Mouse (Mus musculus): Measurements from ENCODE around the gene Rcan1. TPM values are rescaled to one million over a fixed set of nuclear protein-coding genes. Genes with fewer than 3 reads are reported as not detected.

The Rcan1 gene
- polyA plus RNA-seq, 1 experiment from 2014 or later = 54.7 TPM

GRCm38 (mm10) chr16:92398574-92399118, 72.0 kb downstream of the Rcan1 start:
- Histone ChIP-seq H3K4me1 (ENCODE audit: insufficient read depth, low read depth, low read length) (peaks cover 27% of the 10 kb centered on the region), H3K36me3 (ENCODE audit: insufficient read depth, low read length) (peaks cover 14% of the 10 kb centered on the region; the same call in 1 of the 2 replicates), H3K27me3 (replicated peaks; ENCODE audit: insufficient read depth, low read length) (no peaks in the 10 kb centered on the region), H3K9me3 (ENCODE audit: low read length) (no peaks in the 10 kb centered on the region), H3K4me3 (ENCODE audit: low read depth, low read length) (peak overlapping the region; percentile 49), H3K4me2 (replicated peaks; ENCODE audit: low read depth, low read length) (peak overlapping the region; percentile 73), H3K27ac (ENCODE audit: low read length) (peak overlapping the region; percentile 90), H3K9ac (replicated peaks; ENCODE audit: low read depth) (peak overlapping the region; percentile 72; the same call in 1 of the 2 replicates)
- peak; percentile 3; the same call in 1 of the 2 replicates for ATAC-seq
- TF ChIP-seq CTCF (IDR thresholded peaks at IDR 0.05) (peak; percentile 55), EP300 (IDR thresholded peaks at IDR 0.05) (peak; percentile 64)
- DNase-seq (ENCODE audit: low spot score) = peak; percentile 85
- WGBS = 26% methylated on average over 6 of the region's 6 CpGs

GRCm38 (mm10) chr16:92397745-92398573, 72.7 kb downstream of the Rcan1 start:
- TF ChIP-seq CTCF (IDR thresholded peaks at IDR 0.05) (no peak), EP300 (IDR thresholded peaks at IDR 0.05) (peak; percentile 53; the same call in 1 of the 2 replicates)
- peaks cover 20% of the 10 kb centered on the region for H3K36me3 ChIP-seq (ENCODE audit: insufficient read depth, low read length)
- DNase-seq (ENCODE audit: low spot score) (peak; percentile 84), ATAC-seq (peak; percentile 12; the same call in 1 of the 2 replicates)
- H3K4me2 ChIP-seq (replicated peaks; ENCODE audit: low read depth, low read length) = peak overlapping the region; percentile 73
- 25% methylated on average over 10 of the region's 10 CpGs for WGBS
- no peaks in the 10 kb centered on the region for H3K27me3 ChIP-seq (replicated peaks; ENCODE audit: insufficient read depth, low read length)
- no peak overlapping the region; the same call in 1 of the 2 replicates for H3K9ac ChIP-seq (replicated peaks; ENCODE audit: low read depth)
- peak overlapping the region; percentile 49; the same call in 1 of the 2 replicates for H3K4me3 ChIP-seq (ENCODE audit: low read depth, low read length)
- no peaks in the 10 kb centered on the region for H3K9me3 ChIP-seq (ENCODE audit: low read length)
- peak overlapping the region; percentile 90 for H3K27ac ChIP-seq (ENCODE audit: low read length)
- peaks cover 23% of the 10 kb centered on the region for H3K4me1 ChIP-seq (ENCODE audit: insufficient read depth, low read depth, low read length)

DNA sequence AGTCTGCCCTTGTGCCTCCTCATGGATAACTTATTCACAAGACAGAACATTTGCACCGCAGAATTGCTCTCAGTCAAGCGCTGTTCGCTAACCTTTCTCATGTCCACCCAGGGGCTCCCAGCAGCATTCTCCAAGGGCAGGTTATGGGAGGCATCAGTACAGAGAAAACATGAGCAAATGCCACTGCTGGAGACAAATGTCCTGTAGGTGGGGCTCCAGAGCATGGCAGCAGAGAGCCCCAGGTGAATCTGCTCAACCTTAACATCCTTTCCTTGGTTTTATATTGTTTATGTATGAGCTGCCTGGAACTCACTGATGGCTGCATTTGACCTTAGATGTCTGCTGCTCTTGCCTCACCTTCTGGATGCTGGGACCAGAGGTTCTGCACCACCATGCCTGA, 76.9 kb downstream of the Rcan1 start:
- peaks cover 31% of the 10 kb centered on the region for H3K36me3 ChIP-seq (ENCODE audit: insufficient read depth, low read length)

DNA sequence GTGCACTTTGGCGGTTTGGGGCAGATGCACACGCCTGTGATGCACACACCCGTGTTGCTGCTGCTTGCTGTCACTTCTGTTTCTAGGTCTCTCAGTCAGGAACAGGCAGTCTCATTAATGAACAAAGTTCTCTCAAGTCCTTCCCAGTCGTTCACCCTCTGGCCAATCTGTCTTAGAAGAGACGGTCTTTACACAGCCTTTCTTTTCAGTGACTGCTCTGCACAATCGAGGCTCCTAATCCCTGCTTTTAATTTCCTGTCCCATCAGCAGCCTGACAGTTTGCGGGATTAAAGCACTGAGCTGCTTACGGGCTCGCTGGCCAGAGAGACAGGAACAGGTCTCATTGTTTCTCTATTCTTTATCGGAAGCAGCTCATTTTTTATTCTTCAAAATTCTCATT, 83.0 kb downstream of the Rcan1 start:
- Histone ChIP-seq H3K36me3 (ENCODE audit: insufficient read depth, low read length) (peaks cover 8% of the 10 kb centered on the region), H3K4me3 (ENCODE audit: low read depth, low read length) (no peak overlapping the region), H3K9ac (replicated peaks; ENCODE audit: low read depth) (no peak overlapping the region), H3K4me2 (replicated peaks; ENCODE audit: low read depth, low read length) (no peak overlapping the region), H3K4me1 (ENCODE audit: insufficient read depth, low read depth, low read length) (no peaks in the 10 kb centered on the region), H3K9me3 (ENCODE audit: low read length) (no peaks in the 10 kb centered on the region), H3K27ac (ENCODE audit: low read length) (no peak overlapping the region), H3K27me3 (replicated peaks; ENCODE audit: insufficient read depth, low read length) (no peaks in the 10 kb centered on the region)
- 63% methylated on average over 10 of the region's 10 CpGs for whole genome bisulfite sequencing
- no peak for DNase-seq (ENCODE audit: low spot score)
- ATAC-seq = no peak
- no peak for TF ChIP-seq EP300 (IDR thresholded peaks at IDR 0.05)
- no peak for TF ChIP-seq CTCF (IDR thresholded peaks at IDR 0.05)

More for the DNA sequence above, 76.9 kb downstream of the Rcan1 start:
- Histone ChIP-seq H3K27ac (ENCODE audit: low read length) (no peak overlapping the region), H3K27me3 (replicated peaks; ENCODE audit: insufficient read depth, low read length) (no peaks in the 10 kb centered on the region), H3K4me3 (ENCODE audit: low read depth, low read length) (no peak overlapping the region), H3K9ac (replicated peaks; ENCODE audit: low read depth) (no peak overlapping the region), H3K9me3 (ENCODE audit: low read length) (no peaks in the 10 kb centered on the region), H3K4me2 (replicated peaks; ENCODE audit: low read depth, low read length) (no peak overlapping the region), H3K4me1 (ENCODE audit: insufficient read depth, low read depth, low read length) (peaks cover 13% of the 10 kb centered on the region; the same call in 1 of the 2 replicates)
- WGBS = 94% methylated on average over 3 of the region's 3 CpGs
- TF ChIP-seq EP300 (IDR thresholded peaks at IDR 0.05) (no peak), CTCF (IDR thresholded peaks at IDR 0.05) (peak; percentile 59)
- DNase-seq (ENCODE audit: low spot score) = no peak
- no peak for ATAC-seq

DNA sequence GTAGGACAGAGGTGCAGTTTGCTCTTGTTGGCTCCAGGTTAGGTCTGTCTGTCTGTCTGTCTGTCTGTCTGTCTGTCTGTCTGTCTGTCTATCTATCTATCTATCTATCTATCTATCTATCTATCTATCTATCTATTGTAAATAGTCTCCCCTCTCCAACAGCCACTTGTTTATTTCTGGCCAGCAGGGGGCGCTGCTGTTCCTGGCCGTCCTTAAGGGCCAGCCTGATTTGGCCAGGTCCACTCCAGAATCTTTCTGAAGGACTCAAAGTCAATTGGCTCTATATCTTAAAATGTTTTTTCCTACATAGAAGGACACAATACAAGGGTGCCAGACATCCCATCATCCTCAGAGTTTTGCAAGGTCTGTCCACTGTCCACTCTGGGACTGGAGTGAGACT, 85.6 kb downstream of the Rcan1 start:
- TF ChIP-seq EP300 (IDR thresholded peaks at IDR 0.05) = no peak
- TF ChIP-seq CTCF (IDR thresholded peaks at IDR 0.05) = peak; percentile 89
- DNase-seq (ENCODE audit: low spot score) (peak; percentile 89), ATAC-seq (peak; percentile 47)
- Histone ChIP-seq H3K4me1 (ENCODE audit: insufficient read depth, low read depth, low read length) (no peaks in the 10 kb centered on the region), H3K9ac (replicated peaks; ENCODE audit: low read depth) (no peak overlapping the region), H3K27me3 (replicated peaks; ENCODE audit: insufficient read depth, low read length) (no peaks in the 10 kb centered on the region), H3K36me3 (ENCODE audit: insufficient read depth, low read length) (no peaks in the 10 kb centered on the region), H3K4me2 (replicated peaks; ENCODE audit: low read depth, low read length) (no peak overlapping the region), H3K4me3 (ENCODE audit: low read depth, low read length) (no peak overlapping the region), H3K9me3 (ENCODE audit: low read length) (no peaks in the 10 kb centered on the region), H3K27ac (ENCODE audit: low read length) (no peak overlapping the region)
- 2% methylated on average over 2 of the region's 2 CpGs for WGBS

- H3K9ac ChIP-seq (replicated peaks; ENCODE audit: low read depth) = no peak overlapping the region
- H3K9me3 ChIP-seq (ENCODE audit: low read length) = no peaks in the 10 kb centered on the region
- H3K36me3 ChIP-seq (ENCODE audit: insufficient read depth, low read length) = no peaks in the 10 kb centered on the region
- no peaks in the 10 kb centered on the region for H3K27me3 ChIP-seq (replicated peaks; ENCODE audit: insufficient read depth, low read length)
- no peaks in the 10 kb centered on the region for H3K4me1 ChIP-seq (ENCODE audit: insufficient read depth, low read depth, low read length)
- H3K4me2 ChIP-seq (replicated peaks; ENCODE audit: low read depth, low read length) = no peak overlapping the region
- no peak overlapping the region for H3K4me3 ChIP-seq (ENCODE audit: low read depth, low read length)
- TF ChIP-seq EP300 (IDR thresholded peaks at IDR 0.05) = no peak
- peak; percentile 40 for TF ChIP-seq CTCF (IDR thresholded peaks at IDR 0.05)
- ATAC-seq (no peak), DNase-seq (ENCODE audit: low spot score) (no peak)
- H3K27ac ChIP-seq (ENCODE audit: low read length) = no peak overlapping the region
Observed at GRCm38 (mm10) chr16:92383412-92383811, 87.3 kb downstream of the Rcan1 start.
